Mouse (Mus musculus): ENCODE data around the gene Lmntd2.

Lmntd2 gene

GRCm38 (mm10) chr7:141215880-141216733 is 2.2 kb upstream of the Lmntd2 start:
- DNase-seq (ENCODE audit: low spot score): no peak

- DNase-seq (ENCODE audit: low spot score): peak; percentile 85
Observed at GRCm38 (mm10) chr7:141215101-141215879, 1.4 kb upstream of the Lmntd2 start, which contains the start of gene Rassf7. Gene Rassf7, plus strand, starts transcription at chr7:141215860.

- DNase-seq (ENCODE audit: low spot score): no peak
Observed at GRCm38 (mm10) chr7:141214310-141214709, 430 bp upstream of the Lmntd2 start.

GRCm38 (mm10) chr7:141213133-141213532 is 747 bp downstream of the Lmntd2 start:
- DNase-seq (ENCODE audit: low spot score): no peak

DNA sequence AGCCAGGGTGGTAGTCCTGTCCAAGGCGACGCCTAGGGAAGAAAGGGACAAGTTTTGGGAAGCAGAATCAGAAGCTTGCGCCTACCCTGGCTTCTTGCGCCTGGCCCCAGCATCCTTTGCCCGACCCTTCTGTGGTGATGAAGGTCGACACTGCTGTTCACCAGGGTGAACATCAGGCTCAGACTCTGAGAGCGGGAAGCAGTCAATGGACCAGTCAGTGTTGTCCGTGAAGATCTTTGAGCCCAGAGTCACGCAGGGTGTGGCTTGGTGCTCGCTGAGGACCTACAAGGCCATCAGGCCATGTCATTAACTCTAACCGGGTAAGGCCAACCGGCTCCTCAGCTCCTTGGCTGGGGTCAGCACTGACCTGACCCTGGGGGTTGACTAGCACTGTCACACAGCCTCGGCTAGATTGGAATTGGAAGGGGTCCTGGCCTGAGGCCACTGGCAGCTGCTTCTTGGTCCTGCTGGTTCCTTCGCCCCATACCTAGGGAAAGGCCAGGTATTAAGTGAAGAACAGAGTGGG is 3.2 kb downstream of the Lmntd2 start:
- no peak for DNase-seq (ENCODE audit: low spot score)

DNA sequence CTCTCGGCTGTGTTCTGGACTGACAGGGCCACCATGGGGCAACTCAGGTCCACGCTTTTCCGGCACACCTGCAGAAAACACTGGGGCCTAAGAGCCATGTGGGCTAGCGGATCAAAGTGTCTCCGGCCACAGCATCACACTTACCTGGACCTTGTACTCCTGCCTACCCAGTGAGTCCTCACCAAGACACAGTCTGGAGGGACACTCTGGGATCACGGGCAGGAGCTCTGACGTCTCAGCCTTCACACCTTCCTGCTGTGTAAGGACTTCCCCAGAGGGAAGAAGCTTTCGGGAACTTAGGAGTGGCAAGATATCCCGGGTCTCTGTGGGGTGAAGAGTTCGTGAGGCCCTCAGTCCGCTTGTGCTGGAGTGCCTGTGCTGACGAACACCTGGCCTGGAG is 3.7 kb downstream of the Lmntd2 start:
- DNase-seq (ENCODE audit: low spot score): no peak

GRCm38 (mm10) chr7:141209526-141209925 is 4.4 kb downstream of the Lmntd2 start:
- no peak for DNase-seq (ENCODE audit: low spot score)

DNA sequence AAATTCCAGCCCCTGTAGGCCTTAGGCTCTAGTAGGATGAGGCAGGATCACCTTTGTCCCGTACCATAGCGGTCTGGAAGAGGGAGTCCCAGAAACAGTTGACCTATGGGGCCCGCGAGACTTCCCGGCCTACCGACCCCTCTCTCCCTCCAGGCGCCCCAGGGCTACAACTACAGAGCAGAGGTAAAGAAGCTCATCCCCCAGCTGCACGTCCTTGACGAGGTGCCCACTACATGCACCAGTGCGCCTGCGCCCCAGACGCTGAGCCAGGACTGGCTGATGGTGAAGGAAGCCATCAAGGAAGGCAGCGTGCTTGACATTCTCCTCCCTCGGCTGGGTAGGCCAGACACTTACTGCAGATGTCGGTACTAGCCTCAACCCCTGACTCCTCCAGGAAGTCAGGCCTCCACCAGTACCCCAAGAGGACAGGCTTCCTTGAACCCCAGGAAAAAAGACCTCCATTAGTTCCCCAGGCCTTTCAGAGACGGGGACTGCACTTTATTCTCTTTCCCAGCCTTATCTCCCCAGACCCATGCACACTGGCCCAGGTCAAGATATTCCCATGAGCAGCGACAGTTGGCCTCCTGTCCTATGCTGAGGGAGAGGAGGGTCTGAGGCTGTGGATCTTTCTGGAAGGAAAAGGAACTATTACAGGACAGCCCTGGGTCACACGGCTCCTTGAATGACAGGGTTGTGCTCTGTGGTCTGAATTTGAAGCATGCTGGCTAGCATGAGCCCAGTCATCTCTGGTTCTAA is 7.5 kb downstream of the Lmntd2 start:
- no peak for DNase-seq (ENCODE audit: low spot score)

DNA sequence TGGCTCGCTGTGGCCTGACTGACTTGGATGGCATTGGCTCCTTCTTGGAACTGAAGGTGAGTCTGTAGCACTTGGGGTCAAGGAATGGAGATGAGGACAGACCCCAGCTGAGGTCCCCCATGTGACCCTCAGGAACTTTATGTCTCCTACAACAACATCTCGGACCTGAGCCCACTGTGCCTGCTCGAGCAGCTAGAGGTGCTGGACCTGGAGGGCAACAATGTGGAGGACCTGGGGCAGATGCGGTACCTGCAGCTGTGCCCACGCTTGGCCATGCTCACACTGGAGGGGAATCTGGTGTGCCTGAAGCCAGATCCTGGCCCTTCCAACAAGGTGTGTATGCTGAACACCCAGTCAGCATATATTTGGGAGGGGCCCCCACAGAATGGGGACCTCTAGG is 8.4 kb downstream of the Lmntd2 start:
- DNase-seq (ENCODE audit: low spot score): no peak

GRCm38 (mm10) chr7:141204546-141204945 is 9.3 kb downstream of the Lmntd2 start:
- DNase-seq (ENCODE audit: low spot score): no peak

- no peak for DNase-seq (ENCODE audit: low spot score)
Observed at GRCm38 (mm10) chr7:141198121-141198520, 15.8 kb downstream of the Lmntd2 start.

- DNase-seq (ENCODE audit: low spot score): no peak
Observed at GRCm38 (mm10) chr7:141196619-141197282, 17.1 kb downstream of the Lmntd2 start.

DNA sequence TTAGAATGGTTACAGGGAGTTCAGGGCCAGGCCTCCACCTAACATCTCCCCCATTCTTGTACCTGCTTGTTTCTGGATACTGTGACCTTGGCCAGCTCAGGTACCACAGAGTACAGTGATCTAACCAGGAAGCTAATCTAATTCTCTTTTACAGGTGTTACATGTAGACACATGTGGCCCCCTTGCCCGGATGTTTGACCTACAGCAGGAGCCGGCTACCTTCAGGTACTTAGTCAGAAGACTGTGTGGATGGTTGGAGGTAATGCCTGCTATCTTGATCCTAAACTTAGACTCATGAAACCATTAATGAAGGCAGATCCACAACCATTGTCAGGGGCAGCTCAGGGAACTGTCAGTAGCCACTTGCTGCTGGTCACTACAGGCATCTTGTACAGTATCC is 18.1 kb downstream of the Lmntd2 start:
- no peak for DNase-seq (ENCODE audit: low spot score)

DNA sequence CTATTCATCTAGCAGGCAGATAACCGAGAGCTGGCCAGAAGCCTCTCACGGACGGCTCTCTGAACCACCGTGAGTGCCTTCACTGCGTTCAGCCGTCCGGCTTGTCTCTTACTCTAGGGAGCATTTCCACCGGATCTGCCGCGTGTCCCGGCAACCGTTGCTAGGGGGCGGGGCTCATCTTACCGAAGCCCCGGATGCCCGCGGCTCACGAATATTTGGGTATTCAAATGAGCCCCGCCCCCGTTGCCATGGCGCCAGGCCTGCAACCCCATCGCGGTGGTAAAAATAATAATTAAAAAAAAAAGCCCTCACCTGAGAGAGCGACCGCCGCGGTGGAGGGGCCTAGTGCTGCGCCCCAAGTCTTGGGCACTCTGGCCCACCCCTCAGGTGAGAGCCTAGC is 19.1 kb downstream of the Lmntd2 start:
- DNase-seq (ENCODE audit: low spot score): peak; percentile 89

DNA sequence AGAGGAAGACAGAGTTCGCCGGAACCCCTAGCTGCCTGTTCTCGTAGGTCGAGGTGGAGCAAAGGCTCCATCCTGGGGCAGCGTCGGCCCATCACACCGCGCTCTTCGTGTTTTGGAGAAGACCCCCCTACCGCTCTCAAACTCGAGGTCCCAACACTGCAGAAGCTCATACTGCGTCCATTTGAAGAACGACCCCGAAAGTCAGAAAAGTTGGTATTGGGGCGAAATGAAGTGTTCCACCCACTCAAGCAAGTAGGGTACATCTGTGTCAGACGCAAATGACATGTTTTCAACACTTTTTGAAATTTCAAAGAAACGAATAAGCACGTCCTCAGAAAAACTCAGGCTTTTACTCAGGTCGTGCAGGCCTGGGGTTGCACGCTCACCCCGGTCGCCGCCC is 19.5 kb downstream of the Lmntd2 start:
- no peak for DNase-seq (ENCODE audit: low spot score)

DNA sequence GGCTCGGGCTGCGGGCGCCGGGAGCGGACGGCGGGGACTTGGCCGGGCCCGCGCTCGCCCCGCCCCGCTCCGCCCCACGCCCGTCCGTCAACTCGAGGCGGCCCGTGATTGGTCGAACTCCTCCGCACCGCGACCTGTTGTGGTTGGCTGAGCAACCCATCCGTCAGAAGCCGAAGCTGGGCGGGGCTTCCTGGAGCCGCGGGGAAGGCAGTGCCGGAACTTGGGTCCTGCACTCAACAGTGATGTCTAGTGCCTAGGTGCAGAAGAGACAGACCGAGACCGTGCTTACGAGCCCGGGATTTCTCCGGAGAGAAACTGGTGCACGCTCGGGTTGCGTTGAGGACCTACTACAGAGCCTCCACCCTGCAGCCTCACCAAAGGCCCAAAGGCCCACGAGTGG is 19.9 kb downstream of the Lmntd2 start, which contains the start of the genes Hras and Lrrc56:
Hras (minus strand) TSS at position 58 of the 400 bp plus-strand sequence.
Lrrc56 (plus strand) TSS at position 210 of the 400 bp plus-strand sequence.
- peak; percentile 96 for DNase-seq (ENCODE audit: low spot score)

DNA sequence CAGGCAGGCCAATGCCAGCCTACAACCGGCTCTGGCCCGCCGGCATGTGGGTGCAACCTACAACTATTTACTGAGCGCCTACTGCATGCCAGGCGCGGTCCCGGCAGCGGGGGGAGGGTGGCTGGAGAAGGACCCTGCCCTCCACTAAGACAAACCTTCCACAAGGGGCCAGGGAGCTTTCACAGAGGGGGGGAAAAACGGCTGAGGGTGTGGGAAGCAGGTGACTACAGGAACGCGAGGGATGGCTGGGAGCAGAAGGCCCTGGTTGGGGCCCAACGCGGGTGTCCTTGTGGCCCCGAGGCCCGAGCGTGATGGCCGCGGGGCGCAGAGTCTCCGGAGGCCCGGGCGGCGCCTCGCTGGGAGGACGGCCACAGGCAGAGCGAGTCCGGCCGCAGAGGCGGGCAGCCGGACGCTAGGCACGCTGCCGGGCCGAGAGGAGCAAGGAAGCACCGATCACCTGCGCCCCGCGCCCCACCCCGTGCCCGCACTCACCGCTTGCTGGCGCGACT is 20.5 kb downstream of the Lmntd2 start:
- DNase-seq (ENCODE audit: low spot score): no peak

DNA sequence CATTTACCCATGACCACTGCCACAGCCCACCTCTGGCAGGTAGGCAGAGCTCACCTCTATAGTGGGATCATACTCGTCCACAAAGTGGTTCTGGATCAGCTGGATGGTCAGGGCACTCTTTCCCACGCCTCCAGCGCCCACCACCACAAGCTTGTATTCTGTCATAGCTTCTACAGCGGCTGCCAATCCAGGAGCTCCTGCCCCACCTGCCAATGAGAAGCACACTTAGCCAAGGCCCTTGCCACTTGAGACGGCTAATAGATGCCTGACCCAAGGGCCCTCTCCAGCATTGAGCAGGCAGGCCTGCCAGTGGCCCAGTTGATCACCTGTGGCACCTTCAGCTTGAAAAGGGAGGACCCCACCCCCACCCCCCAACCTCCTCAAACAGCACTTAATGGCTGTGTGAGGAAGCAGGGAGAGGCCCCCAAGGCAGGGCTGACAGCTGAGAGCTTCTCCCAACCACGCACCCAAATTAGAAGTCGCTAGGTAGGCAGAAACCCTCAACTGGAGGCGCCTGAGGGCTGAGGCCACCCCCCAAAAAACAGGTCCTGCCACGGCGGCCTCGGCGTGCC is 21.0 kb downstream of the Lmntd2 start:
- no peak for DNase-seq (ENCODE audit: low spot score)

DNA sequence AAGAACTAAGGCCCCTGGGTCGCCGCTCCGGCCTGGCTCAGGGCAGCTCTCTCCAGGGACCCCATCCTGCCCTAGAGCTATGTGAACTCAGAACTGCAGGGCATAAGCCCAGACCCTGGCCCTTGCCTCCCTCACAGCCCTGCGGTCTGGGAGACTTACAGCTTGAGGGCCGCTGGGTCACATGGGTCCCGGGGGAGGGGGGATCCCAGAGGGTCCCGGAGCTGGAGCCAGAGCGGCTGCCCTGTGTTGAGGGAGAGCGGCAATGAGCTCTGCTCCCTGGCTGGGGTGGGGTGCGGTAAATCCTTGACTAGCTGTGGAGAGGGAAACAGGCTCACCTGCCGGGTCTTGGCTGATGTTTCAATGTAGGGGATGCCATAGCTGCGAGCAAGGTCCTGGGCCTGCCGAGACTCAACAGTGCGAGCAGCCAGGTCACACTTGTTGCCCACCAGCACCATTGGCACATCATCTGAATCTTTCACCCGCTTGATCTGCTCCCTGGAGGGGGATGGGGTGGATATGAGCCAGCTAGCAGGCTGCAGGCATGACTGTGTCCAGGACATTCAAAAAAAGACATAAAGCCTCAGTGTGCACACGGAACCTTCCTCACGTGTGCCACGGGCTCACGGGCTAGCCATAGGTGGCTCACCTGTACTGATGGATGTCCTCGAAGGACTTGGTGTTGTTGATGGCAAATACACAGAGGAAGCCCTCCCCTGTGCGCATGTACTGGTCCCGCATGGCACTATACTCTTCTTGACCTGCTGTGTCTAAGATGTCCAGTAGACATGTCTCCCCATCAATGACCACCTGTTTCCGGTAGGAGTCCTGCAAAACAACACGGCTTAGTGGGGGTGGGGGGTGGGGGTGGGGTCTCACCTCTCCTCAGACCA is 21.8 kb downstream of the Lmntd2 start:
- no peak for DNase-seq (ENCODE audit: low spot score)

DNA sequence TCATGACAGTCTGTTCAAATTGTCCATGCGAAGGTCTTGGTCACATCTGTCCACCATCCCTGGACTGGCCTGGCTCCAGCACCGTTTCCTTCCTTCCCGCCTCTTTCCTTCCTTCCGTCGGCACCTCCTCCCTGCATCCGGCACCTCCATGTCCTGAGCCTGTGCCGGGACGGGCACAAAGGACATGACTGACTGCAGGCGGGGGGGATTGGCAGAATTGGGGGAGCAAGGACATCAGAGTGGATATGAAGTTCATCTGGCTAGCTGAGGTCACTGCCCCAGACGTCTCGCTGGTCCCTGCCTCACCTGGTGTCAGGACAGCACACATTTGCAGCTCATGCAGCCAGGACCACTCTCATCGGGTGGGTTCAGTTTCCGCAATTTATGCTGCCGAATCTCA is 22.8 kb downstream of the Lmntd2 start:
- DNase-seq (ENCODE audit: low spot score): no peak
